Mouse (Mus musculus): ENCODE measurements around the gene Krtap4-2.

GRCm38 (mm10) chr11:99609126-99609525, 25.8 kb downstream of the Krtap4-2 start:
- TF ChIP-seq POLR2A (IDR thresholded peaks at IDR 0.05; ENCODE audit: low read depth, low read length) (no peak), CTCF (IDR thresholded peaks at IDR 0.05; ENCODE audit: borderline replicate concordance, insufficient read depth, low read length) (no peak)
